Mouse (Mus musculus): ENCODE measurements at regions not wholly inside any gene's neighbourhood (a gene's known extent, or its start where the extent isn't known, plus 50 kb on each side); places are given as distances from the start of the nearest gene placed in this dataset.

DNA sequence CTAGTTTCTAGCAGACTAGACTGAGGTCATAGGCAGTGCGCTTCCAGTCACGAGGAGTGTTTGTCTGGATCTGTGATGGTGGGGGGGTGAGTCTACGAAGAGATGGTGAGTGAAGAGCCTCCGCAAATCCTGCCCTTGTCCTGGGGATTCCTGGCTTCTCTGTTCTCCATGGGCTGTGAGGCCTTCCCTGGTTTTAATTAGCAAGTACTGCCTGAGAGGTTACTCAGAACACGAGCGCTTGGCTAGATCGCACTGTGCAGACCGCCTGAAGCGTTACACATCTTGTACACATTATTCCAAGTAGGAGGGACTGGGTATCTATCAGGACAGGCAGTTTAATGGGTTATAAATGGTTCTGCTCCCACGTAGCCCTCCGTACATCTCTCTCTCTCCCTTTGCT lies 76.9 kb downstream of the Cpn2 start:
- DNase-seq (ENCODE audit: low read depth, low spot score): no peak

DNA sequence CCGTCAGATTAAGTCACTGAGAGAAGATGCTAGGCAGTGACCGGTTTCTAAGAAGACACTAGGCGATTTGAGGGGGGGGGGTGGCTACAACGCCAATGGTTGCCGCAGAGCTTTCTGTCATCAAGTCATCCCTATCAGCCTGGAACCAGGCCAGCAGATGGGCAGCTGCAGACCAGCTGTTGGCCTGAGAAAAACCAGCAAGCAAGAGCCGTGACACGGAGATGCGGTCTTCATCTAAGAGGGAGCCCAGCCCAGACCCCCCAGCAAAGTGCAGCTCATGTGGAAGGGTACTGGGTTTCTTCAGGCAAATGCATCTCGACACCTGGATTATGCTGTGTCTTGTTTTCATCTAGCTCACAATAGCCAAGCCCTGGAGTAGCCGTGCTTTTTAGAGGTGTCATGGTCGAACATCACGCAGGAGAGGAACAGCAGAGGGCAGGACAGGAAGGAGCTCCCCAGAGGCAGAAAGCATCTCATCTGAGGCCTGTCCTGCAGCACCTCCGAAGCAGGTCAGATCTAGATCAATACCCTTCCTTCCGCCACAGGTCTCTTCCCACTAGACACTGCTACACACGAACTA lies 76.3 kb downstream of the Cpn2 start:
- no peak for DNase-seq (ENCODE audit: low read depth, low spot score)

DNA sequence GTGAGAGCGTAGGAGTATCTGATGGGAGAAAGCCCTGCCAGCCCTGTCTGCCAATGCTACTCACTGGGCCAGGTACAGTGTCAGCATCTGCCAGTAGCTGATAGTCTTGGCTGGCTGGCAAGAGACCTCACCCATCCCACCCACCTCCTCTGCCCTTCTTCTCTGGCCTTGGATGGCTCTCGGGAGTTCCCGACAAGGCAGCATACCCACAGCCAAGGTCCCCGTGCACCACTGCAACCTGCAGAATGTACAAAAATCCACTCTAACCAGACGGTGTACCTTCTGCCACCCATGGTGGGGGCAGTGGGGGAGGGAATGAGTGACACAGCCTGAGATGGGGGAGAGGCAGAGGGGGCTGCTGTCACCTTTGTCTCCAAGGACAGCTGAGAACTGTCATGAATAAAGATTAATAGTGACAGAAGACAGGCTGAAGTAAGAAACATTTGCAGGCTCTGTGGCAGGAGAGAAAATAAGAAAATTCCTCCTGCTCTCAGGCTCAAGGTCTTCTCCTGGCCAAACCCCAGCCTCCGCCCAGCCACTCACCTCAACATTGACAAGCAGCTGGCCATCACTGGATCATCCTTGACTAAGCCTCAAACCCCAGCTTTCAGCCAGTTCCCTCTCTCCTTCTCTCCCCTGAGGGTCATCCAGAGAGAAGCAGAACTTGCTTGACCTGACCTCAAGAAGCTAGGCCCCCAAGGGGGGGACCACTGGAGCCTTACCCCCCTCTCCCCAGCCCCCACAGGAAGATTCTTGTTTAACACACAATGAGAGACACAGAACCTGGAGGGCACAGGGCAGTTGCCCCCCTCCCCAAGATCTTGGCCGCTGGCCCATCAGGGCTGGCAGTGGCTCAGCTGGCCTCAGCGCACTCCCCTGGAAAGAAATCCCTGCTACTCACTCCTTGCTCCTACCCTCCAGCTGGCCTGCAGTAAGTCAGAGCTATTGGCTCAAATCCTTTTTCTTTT lies 73.7 kb downstream of the Cpn2 start:
- DNase-seq (ENCODE audit: low read depth, low spot score): no peak

DNA sequence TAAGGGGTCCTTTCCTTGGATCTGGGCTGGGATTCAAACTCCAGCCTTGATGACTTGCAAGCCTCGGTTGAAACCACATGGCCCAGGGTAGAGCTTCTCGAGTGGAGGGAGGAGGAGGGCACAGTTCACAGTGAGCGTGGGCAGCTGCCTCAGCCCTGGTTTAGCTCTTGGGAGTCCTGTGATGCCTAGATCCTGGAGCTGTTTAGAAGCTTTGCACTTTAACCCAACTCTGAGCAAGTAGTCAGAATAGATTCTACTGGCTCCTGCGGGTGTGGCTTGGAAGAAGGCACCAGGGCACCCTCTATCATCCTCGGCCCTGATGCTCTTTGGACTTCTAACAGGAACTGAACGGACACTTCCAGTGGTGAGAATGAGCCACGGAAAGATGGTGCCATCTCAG lies 72.5 kb downstream of the Cpn2 start:
- no peak for DNase-seq (ENCODE audit: low read depth, low spot score)

GRCm38 (mm10) chr16:30195859-30196258 lies 71.4 kb downstream of the Cpn2 start:
- peak; percentile 70 for DNase-seq (ENCODE audit: low read depth, low spot score)

DNA sequence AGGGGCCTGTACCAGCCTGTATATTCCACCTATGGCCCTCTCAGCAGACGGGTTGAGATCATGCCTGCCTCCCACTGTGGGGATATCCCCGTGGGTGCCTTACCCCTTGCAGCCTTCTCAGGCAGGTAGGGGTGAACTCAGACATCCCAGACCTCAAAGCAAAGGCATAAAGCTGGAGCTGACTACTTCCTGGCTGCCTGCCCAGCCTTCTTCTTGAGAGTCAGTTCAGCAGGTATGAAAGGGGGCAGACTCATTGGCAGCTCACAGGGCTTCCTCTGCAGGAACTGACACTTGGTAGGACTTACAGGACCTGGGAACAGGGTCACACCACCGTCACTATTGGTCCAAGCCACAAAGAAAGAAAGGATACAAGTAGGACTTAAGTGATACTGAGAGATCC lies 69.9 kb downstream of the Cpn2 start:
- no peak for DNase-seq (ENCODE audit: low read depth, low spot score)

GRCm38 (mm10) chr16:30199836-30200235 lies 67.5 kb downstream of the Cpn2 start:
- DNase-seq (ENCODE audit: low read depth, low spot score): no peak

DNA sequence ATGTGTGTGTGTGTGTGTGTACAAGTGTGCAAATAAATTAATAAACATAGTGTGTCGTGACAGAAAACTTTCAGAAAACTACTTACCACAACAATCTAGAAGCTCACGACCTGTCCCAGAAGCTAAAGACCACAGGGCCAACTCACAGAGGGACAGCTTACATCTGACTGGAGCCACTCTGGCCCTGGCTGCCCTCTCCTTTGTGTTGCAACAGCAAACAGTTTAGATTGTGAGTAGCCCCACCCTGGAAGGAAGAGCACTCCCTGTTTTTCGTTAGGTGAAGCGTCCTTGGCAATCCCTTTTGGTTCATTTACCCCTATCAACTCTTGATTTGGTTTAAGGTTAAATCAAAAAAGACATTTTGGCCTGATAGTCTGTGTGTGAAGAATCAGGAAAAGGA lies 63.2 kb downstream of the Cpn2 start:
- DNase-seq (ENCODE audit: low read depth, low spot score): peak; percentile 54

DNA sequence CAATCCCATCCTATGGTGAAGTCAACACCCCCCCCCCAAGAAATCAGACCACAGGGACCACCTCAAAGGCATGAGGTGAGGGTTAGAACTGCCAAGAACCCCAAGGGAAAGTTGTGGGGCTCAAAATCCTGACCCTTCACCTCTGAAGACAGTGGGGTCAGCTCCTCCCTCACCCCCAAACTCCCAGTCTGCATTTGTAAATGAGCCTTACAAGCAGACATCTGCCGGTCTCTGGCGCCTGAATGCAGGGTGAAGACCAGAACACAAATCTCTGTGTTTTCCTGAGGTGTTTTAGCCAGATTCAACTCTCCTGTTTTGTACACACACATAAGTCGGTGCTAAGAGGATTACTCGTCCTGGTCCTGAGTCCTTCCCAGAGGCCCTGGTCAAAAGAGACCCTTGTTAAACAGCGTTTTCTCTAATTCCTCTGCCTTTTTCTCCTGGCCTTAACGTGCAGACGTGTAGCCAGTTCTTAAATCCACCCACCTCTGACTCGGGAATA lies 61.9 kb downstream of the Cpn2 start:
- peak; percentile 72 for DNase-seq (ENCODE audit: low read depth, low spot score)

GRCm38 (mm10) chr16:30205816-30206356 lies 61.4 kb downstream of the Cpn2 start:
- DNase-seq (ENCODE audit: low read depth, low spot score): peak; percentile 94
